Mouse (Mus musculus) G1E (cell line): ENCODE data around the gene Crhr1.

Source experiments
- CTCF ChIP-seq: IDR thresholded peaks from 2 replicates; pipeline ENCODE4 v1.5.1; 2012; ENCODE audit warnings: low read depth, low read length, inconsistent platforms, mixed read lengths
- GATA1 ChIP-seq: IDR thresholded peaks from 2 replicates; pipeline ENCODE4 v1.6.1; 2012; ENCODE audit warnings: borderline replicate concordance, low read length, inconsistent platforms, mixed read lengths
- GATA2 ChIP-seq: IDR thresholded peaks from 2 replicates; pipeline ENCODE4 v1.6.1; 2012; ENCODE audit warnings: low read depth, low read length, inconsistent platforms, borderline replicate concordance
- POLR2AphosphoS5 ChIP-seq: IDR thresholded peaks from 2 replicates; pipeline ENCODE4 v1.6.1; 2012; ENCODE audit warnings: low read depth, low read length, inconsistent platforms; ENCODE audit not compliant: insufficient replicate concordance
- TAL1 ChIP-seq: conservative IDR thresholded peaks from 2 replicates; pipeline ENCODE4 v1.6.1; 2012; ENCODE audit warnings: low read depth, low read length, inconsistent platforms, mixed read lengths

GRCm38 (mm10) chr11:104190008-104190407, 57.4 kb downstream of the Crhr1 start:
- TF ChIP-seq GATA2 (no peak), POLR2AphosphoS5 (no peak), CTCF (no peak), GATA1 (no peak), TAL1 (no peak)
